Mouse (Mus musculus): ENCODE measurements around the gene Mup5.
"Not testable (repeated sequence)": the region's sequence is repeated elsewhere in the genome, so short reads cannot be mapped to it uniquely, and the experiment has no call there.

Gene Mup5

GRCm38 (mm10) chr4:61834952-61835708 lies at the start of gene Mup5:
Gene Mup5 (minus strand): TSS chr4:61835233.
- no peak for DNase-seq (ENCODE audit: low spot score in 2 of 2)

GRCm38 (mm10) chr4:61858160-61858559 lies 23.1 kb upstream of the Mup5 start:
- DNase-seq (ENCODE audit: low spot score in 2 of 2), result peak in 1 of 2 experiments; percentile 15

GRCm38 (mm10) chr4:61855831-61856698 lies 21.0 kb upstream of the Mup5 start:
- DNase-seq (ENCODE audit: low spot score in 2 of 2), result peak; percentile 47 to 72

DNA sequence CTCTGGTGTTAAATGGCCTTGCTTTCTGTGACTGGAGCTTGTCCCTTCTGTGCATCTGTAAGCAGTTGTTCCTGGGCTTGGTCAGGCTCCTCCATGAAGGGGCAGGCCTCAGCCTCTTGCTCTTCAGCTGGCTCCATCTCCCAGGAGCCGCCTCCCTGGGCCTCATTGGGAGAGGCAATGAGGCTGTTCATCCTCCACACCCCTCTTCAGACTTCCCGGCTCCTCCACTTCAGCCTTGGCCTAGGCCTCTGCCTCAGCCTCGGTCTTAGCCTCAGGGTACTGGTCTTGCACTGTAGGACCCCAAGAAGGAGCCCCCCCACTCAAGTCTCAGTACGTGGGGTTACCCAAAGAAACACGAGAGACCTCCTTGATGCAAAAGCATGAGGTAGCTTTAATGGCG lies 20.3 kb upstream of the Mup5 start:
- DNase-seq (ENCODE audit: low spot score in 2 of 2), result peak in 1 of 2 experiments; percentile 31

- DNase-seq (ENCODE audit: low spot score in 2 of 2), result no peak
Observed at GRCm38 (mm10) chr4:61844758-61845455, 9.9 kb upstream of the Mup5 start.

DNA sequence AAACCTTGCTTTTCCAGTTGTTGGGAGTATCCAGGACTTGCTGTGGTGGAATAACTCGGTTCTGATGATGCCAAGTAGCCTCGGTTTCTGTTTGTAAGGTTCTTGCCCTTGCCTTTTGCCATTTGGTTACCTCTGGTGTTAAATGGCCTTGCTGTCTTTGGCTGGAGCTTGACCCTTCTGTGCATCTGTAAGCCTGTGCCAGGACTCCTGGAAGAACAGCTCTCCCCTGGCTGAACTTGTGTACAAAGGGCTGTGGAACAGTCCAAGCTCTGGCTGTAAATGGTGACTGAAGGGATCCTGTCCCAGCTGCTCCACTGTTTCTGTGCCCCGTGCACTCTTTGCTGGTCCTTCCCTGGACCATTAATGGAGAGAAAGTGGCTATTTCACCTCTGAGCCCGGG lies 5.8 kb downstream of the Mup5 start:
- DNase-seq (ENCODE audit: low spot score in 2 of 2), result no peak

- no peak for DNase-seq (ENCODE audit: low spot score in 2 of 2)
Observed at GRCm38 (mm10) chr4:61823185-61823584, 11.8 kb downstream of the Mup5 start.

- DNase-seq (ENCODE audit: low spot score in 2 of 2), result not testable (repeated sequence)
Observed at GRCm38 (mm10) chr4:61822541-61822940, 12.5 kb downstream of the Mup5 start.

GRCm38 (mm10) chr4:61815602-61816001 lies 19.4 kb downstream of the Mup5 start:
- DNase-seq (ENCODE audit: low spot score in 2 of 2), result no peak

GRCm38 (mm10) chr4:61813435-61813834 lies 21.6 kb downstream of the Mup5 start:
- no peak for DNase-seq (ENCODE audit: low spot score in 2 of 2)

GRCm38 (mm10) chr4:61811193-61811592 lies 23.8 kb downstream of the Mup5 start:
- DNase-seq (ENCODE audit: low spot score in 2 of 2), result peak; percentile 10 to 46

- not testable (repeated sequence) for DNase-seq (ENCODE audit: low spot score in 2 of 2)
Observed at GRCm38 (mm10) chr4:61808926-61809325, 26.1 kb downstream of the Mup5 start.

DNA sequence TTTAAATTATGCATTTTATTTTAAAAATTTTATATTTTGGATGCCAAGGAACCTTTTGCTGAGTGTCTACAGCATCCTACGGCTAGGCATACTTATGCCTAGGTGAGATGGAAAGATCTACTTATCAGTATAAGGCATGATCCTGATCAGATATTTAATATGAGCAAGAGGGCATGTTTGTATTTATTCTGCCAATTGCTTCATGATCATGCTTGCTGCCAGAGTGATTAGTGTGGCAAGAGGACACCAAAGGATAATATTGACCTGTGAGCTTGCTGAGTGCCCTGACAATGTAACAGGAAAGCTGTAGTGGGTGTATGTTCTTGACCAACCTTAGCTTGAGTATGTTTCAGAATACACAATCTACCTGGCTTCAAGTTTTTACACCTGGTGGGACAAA lies 45.3 kb downstream of the Mup5 start:
- not testable (repeated sequence) for DNase-seq (ENCODE audit: low spot score in 2 of 2)

- DNase-seq (ENCODE audit: low spot score in 2 of 2), result not testable (repeated sequence)
Observed at GRCm38 (mm10) chr4:61784231-61784630, 50.8 kb downstream of the Mup5 start.

DNA sequence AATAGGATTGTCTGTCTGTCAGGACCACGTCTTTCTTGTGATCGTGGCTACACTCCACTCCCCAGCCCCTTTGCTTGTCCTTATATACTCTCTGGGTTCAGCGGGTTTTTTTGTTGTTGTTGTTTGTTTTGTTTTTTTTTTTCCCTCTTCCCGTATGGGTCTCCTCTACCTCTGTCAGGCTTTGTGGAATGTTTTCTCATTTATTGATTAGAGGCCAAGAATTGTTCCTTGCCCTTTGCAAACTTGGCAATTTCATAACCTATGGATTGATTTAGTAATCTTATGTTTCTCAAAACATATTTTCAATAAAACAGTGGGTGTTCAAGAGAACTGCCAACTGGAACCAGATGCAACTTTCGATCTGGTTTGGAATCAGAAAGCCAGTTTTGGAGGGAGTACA lies 52.9 kb downstream of the Mup5 start, which contains the start of gene Mup19:
Gene Mup19, minus strand, starts transcription at position 101 of the 400 bp plus-strand sequence.
- DNase-seq (ENCODE audit: low spot score in 2 of 2), result not testable (repeated sequence)
